ENCODE assay signal across 9 mouse cellular contexts in the genomic region with DNA sequence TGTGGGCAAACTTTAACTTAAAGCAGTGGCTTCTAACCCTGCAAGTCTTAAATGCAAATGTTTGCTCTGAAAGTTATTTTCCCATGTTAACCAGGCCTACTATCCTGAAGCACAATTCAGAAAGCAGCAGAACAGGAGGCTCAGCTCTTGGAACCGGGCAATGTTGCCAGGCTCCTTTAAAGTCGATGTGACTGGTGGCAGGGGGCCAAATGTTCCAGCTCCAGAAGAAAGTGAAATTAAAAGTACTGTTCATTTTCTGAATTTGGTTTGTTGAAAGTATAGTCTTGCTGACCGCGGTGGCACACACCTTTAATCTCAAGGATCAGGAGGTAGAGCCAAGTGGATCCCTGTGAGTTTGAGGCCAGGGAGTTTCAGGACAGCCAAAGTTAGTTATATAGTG.
A peak's percentile ranks its signal among the peaks of the same experiment; 100 is the strongest.
DNase-seq lines count a peak whose midpoint lies in the region; ATAC-seq and TF ChIP-seq lines count a peak whose summit lies in the region.
"Had no signal": no experiment of that assay in that cellular context is flagged by ENCODE, and none has a peak within 500 bp of the region (broad histone marks: within the 10 kb centered on the region; RNA-seq: fewer than 3 reads in every experiment).

No protein-coding gene starts in this region.

- ATAC-seq in intestine, embryonic 16.5 days: 0 out of 2 replicates have a peak, but pooled peaks have one; percentile 11
- no peak for ATAC-seq in intestine, embryonic 15.5 days
- ATAC-seq in heart, embryonic 15.5 days (replicated peaks; ENCODE audit: insufficient number of reproducible peaks, insufficient read depth, low FRiP score, low read depth): no peak
- peak; percentile 49; the same call in 1 of the 2 replicates for ATAC-seq in lung, embryonic 16.5 days (ENCODE audit: low read depth)
- ATAC-seq in stomach, postnatal 0 days (ENCODE audit: low FRiP score, low TSS enrichment): no peak

- H3K27me3 ChIP-seq in intestine, embryonic 16.5 days (replicated peaks; ENCODE audit: control insufficient read depth, insufficient read depth, low read length): no peaks in the 10 kb centered on the region
- no peaks in the 10 kb centered on the region for H3K27me3 ChIP-seq in intestine, embryonic 15.5 days (replicated peaks)
- no peaks in the 10 kb centered on the region for H3K27me3 ChIP-seq in heart, embryonic 15.5 days
- H3K27me3 ChIP-seq in lung, embryonic 16.5 days (ENCODE audit: control insufficient read depth, insufficient read depth, low read depth, low read length): no peaks in the 10 kb centered on the region
- H3K27me3 ChIP-seq in stomach, postnatal 0 days (ENCODE audit: control insufficient read depth, insufficient read depth, low read length): no peaks in the 10 kb centered on the region
- H3K27me3 ChIP-seq: embryonic facial prominence, embryonic 15.5 days had no signal

- H3K36me3 ChIP-seq in intestine, embryonic 16.5 days (ENCODE audit: control insufficient read depth, insufficient read depth, low read length): no peaks in the 10 kb centered on the region
- H3K36me3 ChIP-seq in intestine, embryonic 15.5 days: no peaks in the 10 kb centered on the region
- H3K36me3 ChIP-seq in heart, embryonic 15.5 days: no peaks in the 10 kb centered on the region
- H3K36me3 ChIP-seq in lung, embryonic 16.5 days (ENCODE audit: control insufficient read depth, insufficient read depth, low read length): no peaks in the 10 kb centered on the region
- H3K36me3 ChIP-seq in stomach, postnatal 0 days (ENCODE audit: control insufficient read depth, insufficient read depth, low read length): no peaks in the 10 kb centered on the region
- H3K36me3 ChIP-seq: embryonic facial prominence, embryonic 15.5 days had no signal

- no peak overlapping the region for H3K4me2 ChIP-seq in intestine, embryonic 16.5 days (ENCODE audit: low read depth, low read length)
- H3K4me2 ChIP-seq in intestine, embryonic 15.5 days (replicated peaks): no peak overlapping the region
- no peak overlapping the region for H3K4me2 ChIP-seq in heart, embryonic 15.5 days
- peak overlapping the region; percentile 30; the same call in 1 of the 2 replicates for H3K4me2 ChIP-seq in lung, embryonic 16.5 days (ENCODE audit: low read depth, low read length)
- 0 out of 2 replicates have a peak overlapping the region, but pooled peaks have one; percentile 27 for H3K4me2 ChIP-seq in stomach, postnatal 0 days (replicated peaks; ENCODE audit: low read depth)
- H3K4me2 ChIP-seq: embryonic facial prominence, embryonic 15.5 days had no signal

- H3K9ac ChIP-seq in intestine, embryonic 16.5 days (ENCODE audit: low read depth, low read length): no peak overlapping the region
- H3K9ac ChIP-seq in intestine, embryonic 15.5 days: no peak overlapping the region
- no peak overlapping the region for H3K9ac ChIP-seq in heart, embryonic 15.5 days
- no peak overlapping the region; the same call in 1 of the 2 replicates for H3K9ac ChIP-seq in lung, embryonic 16.5 days (ENCODE audit: low read length)
- no peak overlapping the region for H3K9ac ChIP-seq in stomach, postnatal 0 days (ENCODE audit: low read length)
- H3K9ac ChIP-seq: embryonic facial prominence, embryonic 15.5 days had no signal

- H3K4me3 ChIP-seq in intestine, embryonic 16.5 days (ENCODE audit: low read length): no peak overlapping the region
- H3K4me3 ChIP-seq in intestine, embryonic 15.5 days (replicated peaks): no peak overlapping the region
- H3K4me3 ChIP-seq in brown adipose tissue, adult 24 weeks (ENCODE audit: insufficient read depth, low read depth, low read length): peak overlapping the region; percentile 6; the same call in 1 of the 2 replicates
- H3K4me3 ChIP-seq in heart, embryonic 15.5 days: no peak overlapping the region
- no peak overlapping the region for H3K4me3 ChIP-seq in lung, embryonic 16.5 days (ENCODE audit: low read length)
- H3K4me3 ChIP-seq in stomach, postnatal 0 days (ENCODE audit: low read depth, low read length): no peak overlapping the region
- H3K4me3 ChIP-seq: embryonic facial prominence, embryonic 15.5 days had no signal

- peak; percentile 90 to 93 for DNase-seq in kidney, postnatal 25 days
- peak; percentile 75 for DNase-seq in stomach, postnatal 0 days (ENCODE audit: low spot score)
- no peak for DNase-seq in T-cell, adult 2 months (ENCODE audit: low spot score)

- WGBS in intestine, embryonic 16.5 days: 43% methylated on average over 4 of the region's 4 CpGs
- WGBS in intestine, embryonic 15.5 days: 39% methylated on average over 4 of the region's 4 CpGs
- 38% methylated on average over 4 of the region's 4 CpGs for WGBS in heart, embryonic 15.5 days
- WGBS in lung, embryonic 16.5 days: 24% methylated on average over 4 of the region's 4 CpGs
- 20% methylated on average over 4 of the region's 4 CpGs for WGBS in stomach, postnatal 0 days

- no peak for TF ChIP-seq EP300 in stomach, postnatal 0 days (optimal IDR thresholded peaks at IDR 0.05)

- H3K27ac ChIP-seq in intestine, embryonic 16.5 days (ENCODE audit: low read length): peak overlapping the region; percentile 3; the same call in 1 of the 2 replicates
- H3K27ac ChIP-seq in intestine, embryonic 15.5 days: no peak overlapping the region
- no peak overlapping the region for H3K27ac ChIP-seq in brown adipose tissue, adult 24 weeks (replicated peaks; ENCODE audit: low read depth, low read length)
- H3K27ac ChIP-seq in heart, embryonic 15.5 days: peak overlapping the region; percentile 55
- peak overlapping the region; percentile 85 for H3K27ac ChIP-seq in lung, embryonic 16.5 days (ENCODE audit: low read length)
- peak overlapping the region; percentile 42 for H3K27ac ChIP-seq in stomach, postnatal 0 days (replicated peaks)
- H3K27ac ChIP-seq: embryonic facial prominence, embryonic 15.5 days had no signal

- TF ChIP-seq CTCF in stomach, postnatal 0 days (IDR thresholded peaks at IDR 0.05; ENCODE audit: low read depth): no peak

- H3K4me1 ChIP-seq in intestine, embryonic 16.5 days (ENCODE audit: control insufficient read depth, insufficient read depth, low read length): peaks cover 24% of the 10 kb centered on the region
- H3K4me1 ChIP-seq in intestine, embryonic 15.5 days (replicated peaks): peaks cover 22% of the 10 kb centered on the region; the same call in 1 of the 2 replicates
- H3K4me1 ChIP-seq in brown adipose tissue, adult 24 weeks (ENCODE audit: control insufficient read depth, insufficient read depth, insufficient read length, low read length): peaks cover 8% of the 10 kb centered on the region
- H3K4me1 ChIP-seq in heart, embryonic 15.5 days (replicated peaks): peaks cover 64% of the 10 kb centered on the region
- H3K4me1 ChIP-seq in lung, embryonic 16.5 days (replicated peaks; ENCODE audit: control insufficient read depth, insufficient read depth, low read length): peaks cover 29% of the 10 kb centered on the region
- 0 out of 2 replicates have a peak, but pooled peaks cover 2% of the 10 kb centered on the region for H3K4me1 ChIP-seq in stomach, postnatal 0 days (replicated peaks; ENCODE audit: control insufficient read depth, insufficient read depth)

- no peaks in the 10 kb centered on the region for H3K9me3 ChIP-seq in intestine, embryonic 16.5 days (ENCODE audit: control insufficient read depth, low read length)
- H3K9me3 ChIP-seq in intestine, embryonic 15.5 days: no peaks in the 10 kb centered on the region
- H3K9me3 ChIP-seq in heart, embryonic 15.5 days (replicated peaks): no peaks in the 10 kb centered on the region
- H3K9me3 ChIP-seq in lung, embryonic 16.5 days (ENCODE audit: control insufficient read depth, low read length): no peaks in the 10 kb centered on the region
- H3K9me3 ChIP-seq in stomach, postnatal 0 days (ENCODE audit: control insufficient read depth, low read length): no peaks in the 10 kb centered on the region
- H3K9me3 ChIP-seq: embryonic facial prominence, embryonic 15.5 days had no signal

Comparison
In these comparisons a context has a peak if more than half of its experiments do, and no peak if none do; other contexts are left out.
1. ATAC-seq: peak in intestine, embryonic 16.5 days (single experiment) and lung, embryonic 16.5 days (single experiment); none in intestine, embryonic 15.5 days (single experiment), heart, embryonic 15.5 days (single experiment) and stomach, postnatal 0 days (single experiment).
2. H3K27ac ChIP-seq: peak in intestine, embryonic 16.5 days (single experiment), heart, embryonic 15.5 days (single experiment), lung, embryonic 16.5 days (single experiment) and stomach, postnatal 0 days (single experiment); none in intestine, embryonic 15.5 days (single experiment) and brown adipose tissue, adult 24 weeks (single experiment).
3. H3K4me2 ChIP-seq: peak in lung, embryonic 16.5 days (single experiment) and stomach, postnatal 0 days (single experiment); none in intestine, embryonic 16.5 days (single experiment), intestine, embryonic 15.5 days (single experiment) and heart, embryonic 15.5 days (single experiment).